Mouse (Mus musculus): ENCODE data around the gene Ubn2. TPM values are rescaled to one million over a fixed set of nuclear protein-coding genes. Genes with fewer than 3 reads are reported as not detected.

Gene Ubn2
- polyA plus RNA-seq, 1 experiment from 2014 or later = 7.6 TPM

DNA sequence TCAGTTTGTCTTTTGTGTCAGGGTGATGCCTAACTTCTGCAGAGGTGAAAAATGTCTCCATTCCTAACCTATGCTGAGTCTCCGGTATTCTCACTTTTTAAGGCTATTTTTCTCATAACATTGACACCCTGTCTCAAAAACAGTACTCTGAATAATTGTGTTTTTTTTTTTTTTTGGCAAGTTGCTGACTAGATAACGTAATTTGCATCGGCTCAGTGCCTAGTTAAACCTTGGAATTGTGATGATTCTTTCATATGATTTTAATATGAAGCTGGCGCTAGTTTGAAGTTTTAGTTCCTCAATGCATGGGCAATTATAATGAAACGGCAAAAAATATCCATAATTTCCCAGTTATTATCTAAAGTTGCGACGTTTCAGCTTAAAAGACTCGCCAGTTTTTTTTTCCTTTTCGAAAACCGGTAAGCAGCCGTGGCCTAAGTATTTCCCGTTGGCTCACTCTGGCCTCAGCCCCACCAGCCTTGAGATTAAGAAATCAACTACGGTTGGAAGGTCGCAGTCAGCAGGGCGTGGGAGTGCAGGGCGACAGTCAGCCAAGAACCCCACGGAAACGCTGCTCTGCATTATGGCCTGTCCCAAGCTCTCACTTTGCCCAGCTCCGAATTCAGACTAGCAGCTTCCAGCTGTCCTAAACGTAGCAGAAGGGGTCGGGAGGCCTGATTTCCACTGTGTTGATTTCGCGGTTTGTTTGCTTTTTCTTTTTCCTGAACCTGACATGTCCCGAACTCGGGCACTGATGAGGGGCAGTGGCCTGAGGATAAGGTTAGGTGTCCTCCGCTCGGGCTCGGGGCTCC is 116.7 kb downstream of the Ubn2 start:
- Histone ChIP-seq H3K79me2 (ENCODE audit: inconsistent target) (peaks cover 36% of the 10 kb centered on the region), H3K27ac (peak overlapping the region; percentile 95), H3K4me3 (ENCODE audit: inconsistent target) (peak overlapping the region; percentile 83), H3K36me3 (ENCODE audit: inconsistent target) (no peaks in the 10 kb centered on the region)
- WGBS (ENCODE audit: missing documents) = 2% methylated on average over 28 of the region's 28 CpGs

GRCm38 (mm10) chr6:38551062-38551988 is 117.6 kb downstream of the Ubn2 start, which contains the start of gene Luc7l2:
TSS of gene Luc7l2 (plus strand) at chr6:38551334.
- peaks cover 44% of the 10 kb centered on the region for H3K79me2 ChIP-seq (ENCODE audit: inconsistent target)
- H3K27ac ChIP-seq = peak within 1 kb of the TSS; percentile 95
- H3K4me3 ChIP-seq (ENCODE audit: inconsistent target) = peak within 1 kb of the TSS; percentile 83
- under 1% methylated on average over 69 of the region's 98 CpGs for whole genome bisulfite sequencing (ENCODE audit: missing documents)
- no peaks in the 10 kb centered on the region for H3K36me3 ChIP-seq (ENCODE audit: inconsistent target)

DNA sequence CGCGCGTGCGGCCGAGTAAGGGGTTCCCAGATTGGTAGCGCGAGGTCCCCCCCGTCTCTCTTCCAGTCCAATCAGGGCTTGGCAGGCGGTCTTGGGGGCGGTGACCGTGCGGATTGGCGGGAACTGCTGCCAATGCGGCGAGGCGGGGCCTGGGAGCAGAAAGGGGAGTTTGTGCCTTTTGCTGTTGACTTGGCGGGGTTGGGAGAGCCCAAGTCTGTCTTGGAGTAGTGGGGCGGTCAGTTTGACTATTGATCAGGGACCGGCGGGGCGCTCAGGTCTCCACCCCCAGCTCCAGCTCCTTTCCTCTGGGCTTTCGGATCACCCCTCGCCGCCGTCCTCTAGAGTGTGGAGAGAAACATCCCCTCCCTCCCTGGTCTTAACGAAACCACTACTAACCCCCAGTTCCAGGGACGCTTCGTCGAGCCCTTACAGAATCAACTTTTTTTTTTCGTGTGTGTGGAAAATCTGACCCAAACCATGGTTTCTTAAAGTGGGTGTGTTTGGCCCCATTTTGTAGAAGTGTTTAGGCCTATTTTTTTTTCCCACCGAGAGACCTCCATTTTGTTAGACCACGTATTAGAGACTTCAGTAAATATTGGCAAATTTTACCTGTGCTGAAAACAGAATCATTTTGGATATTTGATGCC is 118.4 kb downstream of the Ubn2 start:
- Histone ChIP-seq H3K36me3 (ENCODE audit: inconsistent target) (no peaks in the 10 kb centered on the region), H3K27ac (peak overlapping the region; percentile 47), H3K79me2 (ENCODE audit: inconsistent target) (peaks cover 52% of the 10 kb centered on the region), H3K4me3 (ENCODE audit: inconsistent target) (peak overlapping the region; percentile 71)
- WGBS (ENCODE audit: missing documents) = under 1% methylated on average over 25 of the region's 32 CpGs

GRCm38 (mm10) chr6:38552636-38553000 is 118.9 kb downstream of the Ubn2 start:
- WGBS (ENCODE audit: missing documents) = 10% methylated on average over 3 of the region's 5 CpGs
- no peaks in the 10 kb centered on the region for H3K36me3 ChIP-seq (ENCODE audit: inconsistent target)
- peaks cover 57% of the 10 kb centered on the region for H3K79me2 ChIP-seq (ENCODE audit: inconsistent target)
- peak overlapping the region; percentile 47 for H3K27ac ChIP-seq
- peak overlapping the region; percentile 71 for H3K4me3 ChIP-seq (ENCODE audit: inconsistent target)

Other genes starting within 250 kb of the Ubn2 start
- gene D630045J12Rik, start 179.9 kb upstream of the Ubn2 start, polyA plus RNA-seq (2018) = 0.08 to 0.56 TPM (median 0.16 TPM) in 3 replicates
- 0.25 to 1.6 TPM (median 0.59 TPM) in 3 replicates for gene Zc3hav1l, start 134.7 kb upstream of the Ubn2 start, polyA plus RNA-seq (2018)
- gene Zc3hav1, start 79.3 kb upstream of the Ubn2 start, polyA plus RNA-seq (2018) = 77.0 to 95.7 TPM (median 95.3 TPM) in 3 replicates
- gene Ttc26, start 52.5 kb upstream of the Ubn2 start, polyA plus RNA-seq (2018) = 0.19 to 0.32 TPM (median 0.26 TPM) in 3 replicates
- 2.8 to 13.1 TPM (median 8.6 TPM) in 3 replicates for gene Fmc1, start 99.6 kb downstream of the Ubn2 start, polyA plus RNA-seq (2018)
- gene Luc7l2, start 117.4 kb downstream of the Ubn2 start, polyA plus RNA-seq (2018) = 72.9 to 93.0 TPM (median 86.6 TPM) in 3 replicates
- 0.10 to 1.0 TPM (median 0.20 TPM) in 3 replicates for gene Klrg2, start 203.3 kb downstream of the Ubn2 start, polyA plus RNA-seq (2018)
- gene Clec2l, start 229.1 kb downstream of the Ubn2 start, polyA plus RNA-seq (2018) = not detected in 3 replicates

Data from macrophage (primary cell).